Mouse (Mus musculus) monocyte, adult 5-6 weeks (primary cell): ENCODE results near the gene S100a1. TPM values are rescaled to one million over a fixed set of nuclear protein-coding genes. Genes with fewer than 3 reads are reported as not detected.

Experiments used
- ATAC-seq: fragments of 153-309, 156-312 bp; replicated peaks from 2 replicates; pipeline ENCODE4 v1.8.0; 2017; ENCODE audit warnings: mild to moderate bottlenecking; ENCODE audit not compliant: low TSS enrichment, insufficient number of reproducible peaks, severe bottlenecking, poor library complexity, low FRiP score
- total RNA-seq: library from RNA; stranded (forward); fragments of 200-1000, 200-491, 200-594 nt; gene quantifications from 3 replicates; pipeline ENCODE4 v1.2.3, GENCODE M21; 2017

The S100a1 gene
- total RNA-seq, result 24.0 to 71.5 TPM (median 39.2 TPM) in 3 replicates

DNA sequence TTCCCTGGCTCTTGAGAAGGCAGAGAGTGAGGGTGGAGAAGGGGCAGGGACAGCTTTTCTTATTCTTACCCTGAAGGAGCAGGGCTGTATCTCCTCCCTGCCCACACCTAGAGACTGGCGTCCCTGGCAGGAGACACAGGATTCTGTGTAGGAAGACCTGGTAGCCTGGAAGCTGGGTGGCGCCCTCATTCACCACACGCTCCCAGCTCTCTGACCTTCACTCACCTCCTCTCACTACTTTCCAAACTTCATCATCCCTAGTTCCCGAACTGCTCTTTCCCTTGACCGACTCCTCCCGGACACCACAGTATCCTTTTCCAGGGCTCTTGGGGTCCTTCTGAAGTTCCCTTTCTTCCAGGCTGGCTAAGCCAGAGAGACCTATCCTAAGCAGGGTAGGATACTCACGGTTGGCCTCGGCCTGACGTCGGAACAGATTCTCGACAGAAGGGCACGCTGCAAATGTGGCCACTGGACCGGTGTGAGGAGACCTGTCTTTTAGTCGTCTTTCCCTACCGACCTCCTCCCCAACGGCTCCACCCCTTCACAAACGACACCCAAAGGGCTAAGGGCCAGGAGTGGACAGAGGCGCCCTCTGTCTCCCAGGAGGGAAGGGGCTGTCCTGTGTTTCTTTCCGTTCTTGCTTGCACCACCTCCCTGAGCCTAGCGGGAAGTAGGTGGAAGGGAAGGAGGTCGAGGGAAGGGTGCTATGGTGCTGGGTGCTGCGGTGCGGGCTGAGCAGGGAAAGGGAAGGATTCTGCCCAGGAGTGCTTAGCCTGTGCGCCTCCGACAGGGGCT, at the start of gene S100a1, which contains the start of gene S100a13:
S100a1 (minus strand) TSS at position 597 of the 795 bp plus-strand sequence.
S100a13 (plus strand) TSS at position 640 of the 795 bp plus-strand sequence.
- ATAC-seq, result peak; percentile 48

DNA sequence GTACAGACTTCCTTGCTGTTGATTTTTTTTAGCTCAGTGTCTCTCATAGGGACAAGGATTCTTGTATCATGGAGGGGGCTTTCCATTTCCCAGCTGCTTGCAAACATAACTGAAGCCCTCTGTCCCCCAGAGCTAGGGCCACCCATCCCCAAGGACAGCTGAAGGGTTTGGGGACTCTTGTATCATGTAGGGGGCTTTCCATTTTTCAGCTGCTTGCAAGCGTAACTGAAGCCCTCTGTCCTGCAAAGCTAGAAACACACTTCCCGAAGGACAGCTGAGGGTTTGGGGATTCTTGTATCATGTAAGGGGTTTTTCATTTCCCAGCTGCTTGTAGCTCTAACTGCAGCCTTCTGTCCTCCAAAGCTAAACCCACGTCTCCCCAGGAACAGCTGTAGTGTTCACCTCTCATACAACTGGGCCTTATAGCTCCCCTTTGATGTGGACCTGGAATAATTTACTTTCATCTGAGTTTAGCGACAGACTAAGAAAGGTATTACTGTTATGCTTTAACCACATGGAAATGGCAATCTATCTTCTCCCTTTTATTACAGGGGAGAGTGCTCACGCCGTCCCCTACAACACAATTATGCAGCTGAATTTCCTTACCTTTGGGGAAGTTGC, 45.9 kb upstream of the S100a1 start, which contains the start of gene S100a3:
S100a3 (plus strand) TSS at position 571 of the 621 bp plus-strand sequence.
- no peak for ATAC-seq

DNA sequence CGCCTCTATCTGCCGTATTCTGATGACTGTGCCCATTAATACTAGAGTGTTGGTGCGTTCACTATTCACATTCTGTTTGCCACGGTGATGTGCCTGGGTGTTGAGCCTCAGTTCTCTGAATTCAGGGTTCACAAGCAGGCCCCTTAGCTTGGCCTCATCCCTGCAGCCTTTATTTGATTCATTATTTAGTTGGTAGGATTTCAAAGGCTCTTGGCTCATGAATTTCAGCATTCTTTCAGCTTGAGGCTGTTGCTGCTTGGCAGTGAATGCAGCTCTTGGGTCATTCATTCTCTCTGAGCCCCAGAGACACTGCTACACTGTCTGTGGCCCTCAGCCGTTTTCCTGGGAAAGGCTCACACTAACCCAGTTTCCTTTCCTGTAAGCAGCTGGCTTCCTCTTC, 41.8 kb upstream of the S100a1 start:
- ATAC-seq, result no peak

DNA sequence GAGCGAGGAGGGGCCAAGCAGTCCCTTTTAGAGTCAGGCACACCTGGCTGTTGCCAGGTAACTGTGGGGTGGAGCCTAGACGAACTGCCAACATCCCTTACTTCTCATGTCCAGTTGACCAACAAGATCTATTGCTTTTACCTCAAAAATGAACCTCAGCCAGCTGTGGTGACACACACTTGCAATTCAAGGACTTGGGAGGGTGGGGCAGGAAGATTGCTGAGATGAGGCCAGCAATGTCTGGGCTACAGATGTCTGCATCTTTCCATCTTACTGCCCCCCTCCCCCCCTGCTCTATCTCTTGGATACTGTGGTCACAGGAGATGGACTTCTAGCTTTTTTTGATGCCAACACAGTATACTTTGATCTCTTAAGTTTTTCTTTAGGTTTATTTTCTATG, 38.0 kb upstream of the S100a1 start:
- ATAC-seq, result no peak

DNA sequence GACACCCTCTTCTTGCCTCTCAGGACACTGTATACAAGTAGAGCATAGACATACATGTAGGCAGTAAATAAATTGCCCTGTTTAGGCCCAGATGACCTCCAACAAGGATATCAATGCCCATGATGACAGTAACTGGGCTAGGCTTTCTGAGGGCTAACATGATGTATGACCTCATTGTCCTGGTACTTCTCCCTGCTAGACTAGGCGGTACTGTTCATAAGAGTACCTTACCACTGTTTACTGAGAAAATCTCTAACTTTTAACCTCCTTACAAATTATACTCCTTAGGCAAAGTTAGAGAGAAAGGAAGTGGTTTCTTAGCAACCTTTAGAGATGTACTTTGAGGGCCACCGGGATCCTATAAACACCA, 36.2 kb upstream of the S100a1 start:
- ATAC-seq, result no peak

DNA sequence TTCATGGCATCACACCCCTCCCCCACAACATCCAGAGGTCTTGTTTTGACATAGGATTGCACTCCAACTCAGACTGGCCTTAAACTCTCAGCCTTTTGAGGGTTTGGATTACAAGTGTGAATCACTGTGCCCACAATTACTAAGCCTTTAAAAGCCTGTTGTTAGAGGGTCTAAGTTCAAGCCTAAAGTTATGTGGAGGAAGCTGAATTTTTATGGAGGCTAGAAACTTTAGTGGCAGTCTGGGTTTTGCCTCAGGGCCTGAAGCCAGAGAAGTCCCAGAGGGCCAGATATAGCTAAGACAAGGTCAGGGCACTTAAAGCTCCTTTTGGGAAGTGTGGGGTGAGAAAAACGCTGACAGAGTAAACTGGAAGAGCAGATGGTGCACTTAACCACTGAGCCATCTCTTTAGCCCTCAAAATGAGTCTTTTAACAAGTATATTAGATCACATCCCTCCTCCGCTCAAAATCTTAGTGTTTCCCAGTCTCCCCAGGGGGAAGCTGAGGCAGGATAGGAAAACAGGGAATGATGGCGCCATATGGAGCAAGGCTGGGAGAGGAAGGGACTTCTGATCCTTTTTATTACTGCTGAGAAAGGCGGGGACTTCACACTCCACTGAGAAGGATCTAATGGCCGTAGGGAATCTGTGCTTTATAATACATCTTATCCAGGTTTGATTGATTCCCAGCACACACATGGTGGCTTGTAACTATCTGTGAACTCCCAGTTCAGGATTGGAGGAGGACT, 35.7 kb upstream of the S100a1 start:
- ATAC-seq, result no peak

DNA sequence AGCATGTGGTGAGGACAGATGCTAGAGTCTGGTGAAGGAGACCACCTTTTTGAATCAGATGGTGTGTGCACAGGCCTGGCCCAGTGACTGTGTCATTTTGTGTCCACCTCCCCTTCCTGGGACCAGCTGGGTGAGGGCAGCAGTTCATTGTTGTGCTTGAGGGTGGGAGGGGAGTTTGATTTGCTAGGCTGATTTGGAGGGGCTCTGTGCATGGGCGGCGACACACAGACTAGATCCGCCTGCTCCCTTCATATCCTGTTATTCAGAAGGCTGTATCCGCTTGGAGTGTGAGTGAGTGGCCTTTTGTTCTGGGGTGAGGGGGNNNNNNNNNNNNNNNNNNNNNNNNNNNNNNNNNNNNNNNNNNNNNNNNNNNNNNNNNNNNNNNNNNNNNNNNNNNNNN, 26.7 kb upstream of the S100a1 start:
- ATAC-seq, result no peak

DNA sequence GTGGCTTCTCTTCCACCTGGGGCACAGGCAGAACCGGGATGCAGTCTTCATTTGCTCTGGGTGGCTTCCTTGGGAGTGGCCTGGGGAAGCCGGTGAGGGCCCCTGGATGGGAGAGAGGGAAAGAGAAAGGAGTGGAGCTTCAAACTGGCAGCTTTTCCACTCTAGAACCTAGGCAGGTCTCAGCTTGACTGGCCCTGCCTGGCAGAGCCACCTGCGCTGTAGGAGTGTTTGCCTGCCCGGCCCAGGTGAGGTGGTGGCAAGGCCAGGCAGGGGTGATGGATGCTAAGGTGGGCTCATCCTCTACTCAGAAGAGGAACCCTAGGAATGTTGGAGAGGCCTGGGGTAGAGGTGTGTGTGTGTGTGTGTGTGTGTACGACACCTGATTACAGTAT, 23.7 kb upstream of the S100a1 start:
- ATAC-seq, result no peak

DNA sequence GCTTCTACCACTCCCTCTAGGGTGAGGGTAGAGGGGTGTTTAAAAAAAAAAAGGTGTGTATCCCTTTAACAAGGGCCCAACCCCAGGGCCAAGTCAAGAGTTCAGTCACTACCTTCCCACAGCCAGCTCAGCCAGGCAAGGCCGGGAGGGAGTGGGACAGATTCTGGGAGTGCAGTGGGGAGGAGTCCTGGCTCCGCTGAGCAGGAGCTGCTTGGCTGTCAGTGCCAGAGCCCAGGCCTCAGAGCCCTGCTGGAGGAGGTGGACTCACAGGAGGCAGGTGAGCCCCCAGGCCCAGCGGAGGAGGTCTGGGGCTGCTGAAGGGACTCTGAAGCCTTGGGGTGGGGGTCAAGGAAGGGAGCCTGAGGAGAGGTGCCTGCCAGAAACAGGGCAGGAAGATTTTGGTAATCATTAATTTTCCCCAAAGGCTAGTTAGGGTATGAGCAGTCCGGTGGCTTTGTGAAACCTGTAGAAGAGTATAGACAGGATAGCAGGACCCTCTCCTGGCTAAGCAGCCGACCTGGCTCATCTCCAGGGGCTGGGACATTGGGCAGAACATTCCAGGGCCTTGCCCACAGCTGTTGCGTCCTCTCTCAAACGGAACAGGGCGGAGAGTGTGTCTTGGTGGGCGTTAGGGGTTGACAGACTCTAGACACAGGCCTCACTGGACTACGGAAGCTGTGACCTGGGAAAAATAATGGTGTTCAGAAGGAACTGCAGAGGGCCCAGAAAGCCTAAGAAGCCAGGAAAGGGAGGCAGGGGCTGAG, 23.1 kb upstream of the S100a1 start, which contains the start of gene S100a16:
S100a16 (plus strand) TSS at position 114 of the 764 bp plus-strand sequence.
- no peak for ATAC-seq

DNA sequence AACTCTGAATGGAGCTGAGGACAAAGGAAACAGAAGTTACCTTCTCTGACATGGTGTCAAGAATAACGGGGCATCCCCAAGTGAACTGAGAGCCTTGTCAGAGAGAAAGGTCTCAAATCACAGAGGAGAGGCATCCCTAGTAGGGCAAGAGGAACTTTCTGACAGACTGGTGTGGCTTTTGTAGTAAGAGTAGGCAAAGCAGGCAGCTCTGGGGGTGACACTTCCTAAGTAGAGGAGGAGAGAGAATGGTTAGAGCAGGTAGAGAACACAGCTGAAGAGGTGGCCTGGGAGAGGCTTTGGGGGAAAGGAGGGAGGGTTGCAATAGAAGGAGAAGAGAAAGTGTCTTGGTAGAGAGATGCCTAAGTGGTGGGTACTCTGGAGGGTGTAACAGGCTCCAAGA, 21.3 kb upstream of the S100a1 start:
- ATAC-seq, result no peak

DNA sequence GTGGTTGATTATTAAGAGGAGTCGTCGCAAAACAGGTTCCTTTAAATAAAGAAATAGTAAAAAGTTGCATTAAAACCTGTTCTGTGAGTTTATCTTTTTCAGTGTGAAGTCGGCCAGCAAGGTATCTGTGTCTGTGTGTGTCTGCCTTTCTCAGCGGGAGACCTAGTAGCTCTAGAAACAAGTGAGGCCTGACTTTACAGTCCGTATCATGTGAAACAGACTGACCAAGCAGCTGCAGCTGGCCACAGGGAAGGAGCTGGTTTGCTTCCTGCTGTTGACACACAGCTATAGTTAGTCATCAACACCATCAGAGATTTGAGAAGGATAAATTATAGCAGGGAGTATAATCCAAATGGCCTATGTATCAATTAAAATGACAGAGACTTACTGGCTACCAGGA, 17.5 kb upstream of the S100a1 start:
- ATAC-seq, result no peak

DNA sequence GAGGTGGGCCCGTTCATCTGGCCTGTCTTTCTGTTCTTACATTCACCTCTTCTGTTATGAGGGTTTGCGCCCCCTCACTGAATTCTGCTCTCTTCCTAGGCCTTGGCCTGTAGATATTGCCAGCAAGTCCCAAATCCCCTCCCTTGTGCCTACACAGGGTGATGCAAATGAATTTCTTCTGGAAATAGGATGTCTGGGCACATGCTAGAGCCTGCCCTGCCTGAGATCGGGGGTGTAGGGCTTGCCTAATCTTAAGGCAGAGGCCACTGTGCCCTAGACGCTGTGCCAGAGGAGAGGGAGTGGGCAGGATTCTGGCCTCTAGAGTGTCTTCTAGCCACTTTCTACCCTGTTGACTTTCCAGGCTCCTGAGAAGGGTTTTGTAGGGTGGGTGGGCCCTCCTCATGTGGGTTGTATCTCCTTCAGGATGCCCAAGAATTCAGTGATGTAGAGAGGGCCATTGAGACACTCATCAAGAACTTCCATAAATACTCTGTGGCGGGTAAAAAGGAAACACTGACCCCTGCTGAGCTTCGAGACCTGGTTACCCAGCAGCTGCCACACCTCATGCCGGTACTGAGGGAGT, 13.2 kb upstream of the S100a1 start:
- ATAC-seq, result no peak

DNA sequence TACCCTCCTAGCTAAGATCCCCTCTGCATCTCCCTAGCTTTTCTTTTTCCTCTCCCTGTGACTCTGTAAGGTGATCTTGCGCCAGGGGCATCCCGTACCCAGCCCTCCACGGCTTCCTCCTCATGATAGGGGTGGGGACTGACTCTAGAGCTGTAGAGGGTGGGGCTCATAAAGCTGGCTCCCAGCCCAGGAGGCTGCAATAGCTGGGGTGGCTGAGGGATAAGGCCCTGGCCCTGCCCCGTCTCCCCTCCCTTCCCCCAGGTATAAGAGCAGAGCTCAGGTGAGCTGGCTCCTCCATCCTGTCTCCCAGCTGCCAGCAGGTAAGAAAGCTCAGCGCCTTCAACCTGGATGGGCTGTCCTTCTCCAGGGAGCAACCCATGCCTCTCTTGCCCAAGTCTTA, 12.4 kb upstream of the S100a1 start, which contains the start of gene S100a14:
S100a14 (plus strand) TSS at position 277 of the 400 bp plus-strand sequence.
- 0 out of 2 replicates have a peak, but pooled peaks have one; percentile 10 for ATAC-seq

DNA sequence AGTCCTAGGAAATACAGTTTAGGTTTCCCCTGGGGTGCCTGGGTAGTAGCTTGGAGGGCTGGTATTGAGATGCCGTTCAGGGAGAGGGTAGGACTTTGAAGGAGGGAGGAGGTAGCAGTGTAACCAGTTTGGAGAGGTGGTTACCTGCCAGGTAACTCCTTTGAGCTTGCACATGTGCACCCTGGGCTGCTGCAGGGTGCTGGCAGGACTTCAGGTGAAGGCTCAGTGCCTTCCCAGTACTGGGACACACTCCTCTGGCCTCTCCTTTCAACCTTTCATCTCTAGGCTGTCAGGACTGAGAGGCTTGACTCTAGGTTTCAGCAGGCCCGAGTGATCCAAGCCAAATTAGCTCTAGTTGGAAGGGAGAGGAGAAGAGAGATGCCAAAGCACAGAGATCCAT, 11.9 kb upstream of the S100a1 start:
- ATAC-seq, result no peak

DNA sequence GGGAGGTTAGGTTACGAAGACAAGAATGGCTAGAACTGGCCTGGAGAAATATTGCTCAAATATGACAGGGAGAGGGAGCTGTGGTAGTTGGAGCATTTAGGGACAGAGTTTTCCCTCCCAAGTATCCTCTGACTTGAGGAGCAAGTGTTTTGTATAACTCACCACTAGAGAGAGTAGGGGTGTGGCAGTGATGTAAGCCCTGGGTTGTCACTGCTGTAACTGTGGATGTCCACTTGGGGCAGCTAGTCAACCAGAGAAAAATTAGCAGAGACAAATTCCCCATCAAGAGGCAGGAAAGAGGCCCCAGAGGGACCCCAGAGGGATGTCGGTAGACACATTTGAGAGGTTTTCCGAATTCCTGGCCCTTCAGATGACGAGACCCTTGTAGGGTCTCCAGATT, 11.2 kb upstream of the S100a1 start:
- ATAC-seq, result peak; percentile 84

DNA sequence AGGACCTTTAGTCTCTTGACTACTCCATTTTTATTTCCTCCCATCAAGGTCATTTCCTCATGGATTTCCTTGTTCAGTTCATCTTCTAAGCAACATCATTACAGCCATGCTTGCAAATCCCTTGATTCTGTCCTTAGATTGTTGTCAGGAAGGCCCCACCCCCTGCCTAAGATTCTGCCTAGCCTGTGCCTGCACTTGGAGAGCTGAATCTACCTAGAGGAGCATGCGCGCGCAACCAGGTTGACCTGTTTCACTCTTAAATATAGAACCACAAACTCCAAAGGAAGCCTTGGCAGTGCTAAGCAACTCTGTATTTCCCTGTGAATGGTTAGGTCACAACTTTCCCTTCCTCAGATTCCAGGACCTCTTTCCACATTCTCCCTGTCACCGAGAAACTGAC, 3.5 kb upstream of the S100a1 start:
- ATAC-seq, result no peak

DNA sequence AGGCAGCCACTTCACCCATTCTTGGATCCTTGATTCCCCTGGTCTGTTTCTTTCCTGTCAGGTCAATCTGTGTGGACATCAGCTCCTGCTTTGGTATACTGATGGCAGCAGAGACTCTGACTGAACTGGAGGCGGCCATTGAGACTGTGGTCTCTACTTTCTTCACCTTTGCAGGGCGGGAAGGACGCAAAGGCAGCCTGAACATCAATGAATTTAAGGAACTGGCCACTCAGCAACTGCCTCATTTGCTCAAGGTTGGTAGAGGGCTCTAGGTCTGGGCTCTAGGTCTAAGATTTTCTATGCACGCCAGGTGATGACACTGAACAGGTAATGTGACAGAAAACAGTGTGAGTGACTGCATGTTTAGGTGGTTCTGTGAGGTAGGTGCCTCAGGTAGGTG, 1.6 kb upstream of the S100a1 start:
- no peak for ATAC-seq

DNA sequence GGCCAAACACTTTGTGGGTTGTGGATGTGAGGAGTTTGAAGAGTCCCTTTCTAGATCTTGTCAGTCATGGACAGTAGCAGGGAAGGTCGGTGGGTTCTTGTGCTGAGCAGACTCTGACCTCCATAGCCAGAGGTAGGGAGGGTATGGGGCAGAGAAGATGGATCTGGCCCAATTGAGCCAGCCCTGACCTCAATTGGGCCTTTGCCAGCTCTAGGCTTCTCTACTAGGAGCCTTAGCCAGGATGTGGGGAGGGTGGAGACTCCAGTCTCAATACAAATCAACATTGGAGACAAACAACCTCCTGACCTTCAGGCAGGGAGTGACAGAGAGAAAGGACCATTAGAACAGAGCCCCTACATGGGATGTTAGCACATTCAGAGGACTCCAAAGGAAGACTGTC, 1.1 kb upstream of the S100a1 start:
- no peak for ATAC-seq
